Mouse (Mus musculus) thymus, adult 2 months (tissue): Measurements from ENCODE around the gene Fgf12. TPM values are rescaled to one million over a fixed set of nuclear protein-coding genes. Genes with fewer than 3 reads are reported as not detected.

Experiments
- DNase-seq: peaks from one replicate; pipeline ENCODE4 v3.0.0; 2021
- H3K27ac ChIP-seq: fragments of 200-500 bp; 2 replicates; pipeline ENCODE4 v1.5.1; 2012; ENCODE audit warnings: low read length, control low read depth; ENCODE audit not compliant: control insufficient read depth, insufficient read depth
- H3K27me3 ChIP-seq: fragments of 200-500 bp; 2 replicates; pipeline ENCODE4 v1.6.1; 2012; ENCODE audit warnings: mild to moderate bottlenecking, low read length, moderate library complexity, mixed read lengths; ENCODE audit not compliant: control insufficient read depth, insufficient read depth
- H3K36me3 ChIP-seq: fragments of 200-500 bp; 2 replicates; pipeline ENCODE4 v1.6.1; 2012; ENCODE audit warnings: mild to moderate bottlenecking, low read length, moderate library complexity; ENCODE audit not compliant: control insufficient read depth, insufficient read depth
- H3K4me1 ChIP-seq: fragments of 200-500 bp; replicated peaks from 2 replicates; pipeline ENCODE4 v1.6.1; 2012; ENCODE audit warnings: low read length; ENCODE audit not compliant: control insufficient read depth, insufficient read depth
- H3K4me3 ChIP-seq: fragments of 200-500 bp; 2 replicates; pipeline ENCODE4 v1.5.1; 2012; ENCODE audit warnings: mild to moderate bottlenecking, low read length, control low read depth, moderate library complexity; ENCODE audit not compliant: control insufficient read depth, insufficient read depth
- CTCF ChIP-seq: fragments of 200-500 bp; IDR thresholded peaks from 2 replicates; pipeline ENCODE4 v1.5.1; 2012; ENCODE audit warnings: mild to moderate bottlenecking, control low read depth, low read length, moderate library complexity, borderline replicate concordance; ENCODE audit not compliant: control insufficient read depth, poor library complexity, insufficient read depth; ENCODE audit errors: extremely low read depth
- POLR2A ChIP-seq: fragments of 200-500 bp; IDR thresholded peaks from 2 replicates; pipeline ENCODE4 v1.6.1; 2012; ENCODE audit warnings: mild to moderate bottlenecking, low read length, control low read depth, moderate library complexity; ENCODE audit not compliant: control insufficient read depth, poor library complexity, insufficient read depth; ENCODE audit errors: extremely low read depth
- WGBS: fragments of 180-500 bp; shearing (Covaris S2); methylation state at CpG from one replicate; pipeline ENCODE4 v1.1.7; 2018; 5-methylcytosine and 5-hydroxymethylcytosine counted together
- polyA plus RNA-seq: library from polyadenylated mRNA; depleted of rRNA; stranded (reverse); fragments of >200 nt; gene quantifications from 2 replicates; pipeline ENCODE4 v1.2.3, GENCODE M21; 2012

Gene Fgf12
- polyA plus RNA-seq, 1 experiment, result 0.65 TPM

- no peaks in the 10 kb centered on the region for H3K36me3 ChIP-seq
- 88% methylated on average over 3 of the region's 3 CpGs for WGBS
- no peaks in the 10 kb centered on the region for H3K27me3 ChIP-seq
- H3K27ac ChIP-seq, result no peak overlapping the region
- DNase-seq, result no peak
- no peak for TF ChIP-seq POLR2A
- no peak for TF ChIP-seq CTCF
- H3K4me3 ChIP-seq, result no peak overlapping the region
- H3K4me1 ChIP-seq, result no peaks in the 10 kb centered on the region
Observed at GRCm38 (mm10) chr16:28484920-28485319, 267.9 kb downstream of the Fgf12 start.

GRCm38 (mm10) chr16:28479022-28479421 is 273.8 kb downstream of the Fgf12 start:
- no peak overlapping the region for H3K4me3 ChIP-seq
- WGBS, result 90% methylated on average over 2 of the region's 2 CpGs
- no peaks in the 10 kb centered on the region for H3K4me1 ChIP-seq
- H3K36me3 ChIP-seq, result no peaks in the 10 kb centered on the region
- TF ChIP-seq POLR2A, result no peak
- no peak for TF ChIP-seq CTCF
- no peak overlapping the region for H3K27ac ChIP-seq
- DNase-seq, result no peak
- H3K27me3 ChIP-seq, result no peaks in the 10 kb centered on the region

- DNase-seq, result no peak
- Histone ChIP-seq H3K27me3 (no peaks in the 10 kb centered on the region), H3K4me3 (no peak overlapping the region), H3K27ac (no peak overlapping the region), H3K36me3 (no peaks in the 10 kb centered on the region), H3K4me1 (no peaks in the 10 kb centered on the region)
- TF ChIP-seq POLR2A (no peak), CTCF (no peak)
- 98% methylated on average over 4 of the region's 4 CpGs for WGBS
Observed at GRCm38 (mm10) chr16:28476651-28477050, 276.2 kb downstream of the Fgf12 start.

- Histone ChIP-seq H3K27me3 (no peaks in the 10 kb centered on the region), H3K4me1 (no peaks in the 10 kb centered on the region), H3K4me3 (no peak overlapping the region), H3K36me3 (no peaks in the 10 kb centered on the region), H3K27ac (no peak overlapping the region)
- no peak for DNase-seq
- no peak for TF ChIP-seq POLR2A
- no peak for TF ChIP-seq CTCF
- WGBS, result 75% methylated on average over 1 of the region's 1 CpGs
Observed at GRCm38 (mm10) chr16:28475553-28475952, 277.3 kb downstream of the Fgf12 start.

DNA sequence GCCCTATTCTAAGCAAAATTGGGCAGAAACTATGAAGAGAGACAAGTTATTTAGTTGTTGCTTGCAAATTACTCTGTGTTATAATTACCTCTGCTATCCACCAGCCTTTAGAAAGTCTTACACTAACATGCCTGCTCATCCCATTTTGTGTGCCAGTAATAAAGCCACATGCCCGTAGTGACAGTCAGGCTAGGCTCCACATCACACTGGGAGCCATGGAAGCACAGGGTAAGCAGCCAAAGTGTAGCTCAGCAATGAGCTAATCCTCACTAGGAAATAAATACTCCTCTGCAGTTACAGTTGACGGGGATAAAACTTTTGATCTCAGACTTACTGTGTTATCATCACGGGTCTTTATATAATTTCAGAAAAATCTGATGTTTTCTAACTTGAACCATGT is 298.0 kb downstream of the Fgf12 start:
- Histone ChIP-seq H3K27me3 (no peaks in the 10 kb centered on the region), H3K4me1 (no peaks in the 10 kb centered on the region), H3K27ac (no peak overlapping the region), H3K36me3 (no peaks in the 10 kb centered on the region), H3K4me3 (no peak overlapping the region)
- 86% methylated on average over 3 of the region's 3 CpGs for WGBS
- TF ChIP-seq CTCF (no peak), POLR2A (no peak)
- DNase-seq, result no peak

- H3K4me1 ChIP-seq, result no peaks in the 10 kb centered on the region
- WGBS, result 5% methylated on average over 6 of the region's 6 CpGs
- no peak for DNase-seq
- no peaks in the 10 kb centered on the region for H3K36me3 ChIP-seq
- H3K27me3 ChIP-seq, result peaks cover 5% of the 10 kb centered on the region; the same call in 1 of the 2 replicates
- H3K27ac ChIP-seq, result no peak overlapping the region
- TF ChIP-seq CTCF (no peak), POLR2A (no peak)
- no peak overlapping the region for H3K4me3 ChIP-seq
Observed at GRCm38 (mm10) chr16:28447114-28447455, 305.8 kb downstream of the Fgf12 start.
